Mouse (Mus musculus) thymus, postnatal 14 days (tissue): ENCODE results near the gene Tmub1.

Experiments used
- DNase-seq: peaks from one replicate; pipeline ENCODE4 v3.0.0; 2021

Gene Tmub1

GRCm38 (mm10) chr5:24447624-24448298 lies at the start of gene Tmub1:
Gene Tmub1 (minus strand): TSS chr5:24447854.
- peak; percentile 91 for DNase-seq

DNA sequence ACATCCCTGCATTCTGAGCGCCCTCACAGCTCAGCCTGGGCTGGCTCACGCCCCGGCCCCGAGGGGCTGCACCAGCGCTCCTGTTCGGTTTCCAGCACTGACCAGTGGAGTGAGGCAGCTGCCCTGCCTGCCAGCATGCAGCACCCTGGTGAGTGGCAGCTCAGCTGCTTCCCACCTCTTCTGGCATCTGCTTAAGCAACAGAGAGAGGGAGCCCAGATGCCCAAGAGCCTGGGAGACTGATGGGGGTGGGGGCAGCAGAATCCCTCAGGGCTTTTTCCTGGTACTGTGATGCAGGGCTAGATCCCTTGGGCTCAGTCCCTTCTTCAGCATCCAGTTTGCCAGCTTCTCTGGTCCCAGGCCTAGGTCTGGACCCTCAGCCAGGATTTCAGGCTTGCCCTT lies 49.1 kb upstream of the Tmub1 start:
- no peak for DNase-seq

GRCm38 (mm10) chr5:24495019-24495418 lies 47.4 kb upstream of the Tmub1 start:
- no peak for DNase-seq

DNA sequence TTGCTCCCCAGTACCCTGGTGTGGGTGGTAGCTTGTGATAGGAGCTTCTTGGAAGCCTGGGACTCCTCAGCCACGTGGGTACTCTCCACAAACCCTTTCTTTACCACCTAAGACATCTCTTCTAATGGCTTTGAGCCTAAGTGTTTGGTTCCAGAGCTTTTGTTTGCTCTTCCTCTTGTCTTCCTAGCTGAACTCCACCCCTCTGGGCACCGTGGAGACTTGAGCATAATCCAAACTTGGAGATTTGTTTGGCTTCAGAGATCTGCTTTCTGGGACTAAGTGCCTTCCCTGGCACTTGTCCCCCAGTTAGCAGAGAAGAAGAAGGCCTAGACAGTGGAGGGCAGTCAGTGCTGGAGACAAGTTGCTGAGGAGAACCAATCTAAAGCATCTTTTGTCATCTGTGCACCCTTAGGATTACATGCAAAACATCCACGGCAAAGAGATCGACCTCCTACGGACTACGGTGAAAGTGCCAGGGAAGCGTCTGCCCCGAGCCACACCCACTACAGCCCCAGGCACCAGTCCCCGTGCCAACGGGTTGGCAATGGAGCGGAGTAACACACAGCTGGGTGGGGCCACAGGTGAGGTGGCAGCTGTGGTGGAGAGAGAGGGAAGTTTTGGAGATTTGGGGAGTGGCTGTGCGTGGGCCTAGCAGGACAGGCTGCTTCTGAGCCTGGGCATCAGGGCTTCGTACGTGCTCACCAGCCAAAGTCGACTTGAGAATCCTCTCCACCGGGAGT lies 45.1 kb upstream of the Tmub1 start:
- DNase-seq: no peak

DNA sequence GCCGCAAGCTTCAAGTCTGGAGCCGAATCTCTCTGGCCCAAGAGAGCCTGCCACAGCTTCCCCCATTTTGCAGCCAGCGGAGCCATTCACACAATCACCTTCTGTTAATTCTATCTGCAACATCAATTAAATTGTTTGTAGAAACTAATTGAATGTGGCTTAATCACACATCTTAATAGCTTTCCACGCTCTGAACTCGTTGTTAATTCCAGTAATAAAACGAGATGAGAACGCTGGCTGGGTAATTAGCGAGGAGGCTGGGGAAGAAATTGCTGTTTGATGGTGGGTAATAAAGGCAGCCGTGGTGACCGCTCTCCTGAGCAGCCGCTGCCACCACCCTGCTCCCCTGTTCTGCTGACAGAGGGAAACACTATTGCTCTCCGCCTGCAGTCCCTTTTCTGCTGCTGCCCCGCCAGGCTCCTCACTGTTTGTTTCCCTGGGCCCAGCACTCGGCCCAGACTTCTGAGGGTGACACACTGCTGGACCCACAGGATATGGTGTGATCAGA lies 42.8 kb upstream of the Tmub1 start:
- DNase-seq: no peak

DNA sequence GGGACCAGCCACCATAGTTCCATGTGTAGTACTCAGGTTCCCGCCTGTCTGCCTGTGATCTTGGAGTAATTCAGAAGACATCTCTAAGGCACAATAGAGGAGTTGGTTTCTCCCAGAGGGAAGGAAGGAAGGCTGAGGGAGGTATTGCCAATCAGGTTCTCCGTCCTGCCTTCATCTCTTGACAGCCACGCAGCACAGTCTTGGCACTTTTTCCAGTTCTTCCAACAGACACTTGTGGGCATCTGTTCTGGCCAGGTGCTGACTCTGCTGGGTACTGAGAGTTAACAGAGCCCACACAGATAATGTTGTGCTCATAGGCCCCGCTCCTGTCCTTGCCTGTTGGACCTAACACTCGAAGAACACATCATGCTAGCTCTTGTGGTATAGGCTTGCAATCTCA lies 39.1 kb upstream of the Tmub1 start:
- DNase-seq: no peak

DNA sequence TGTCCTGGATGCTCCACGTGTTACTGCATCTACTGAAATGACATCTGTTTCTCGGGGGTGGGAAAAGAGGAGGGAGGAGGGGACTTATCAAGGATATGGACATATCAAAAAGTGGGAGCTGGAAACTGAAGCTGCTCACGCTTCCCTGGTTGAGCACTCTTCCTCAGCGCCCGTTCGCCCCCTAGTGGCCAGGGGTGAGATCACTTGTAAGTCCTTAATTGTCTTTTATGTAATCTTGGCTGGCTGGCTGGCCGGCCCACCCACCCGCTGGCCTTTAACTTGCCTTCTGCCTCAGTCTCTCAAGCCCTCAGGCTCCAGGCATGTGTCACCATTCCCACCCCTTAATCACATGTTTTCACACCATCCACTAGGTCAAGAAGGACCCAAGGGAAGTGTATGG lies 38.4 kb upstream of the Tmub1 start:
- peak; percentile 81 for DNase-seq

DNA sequence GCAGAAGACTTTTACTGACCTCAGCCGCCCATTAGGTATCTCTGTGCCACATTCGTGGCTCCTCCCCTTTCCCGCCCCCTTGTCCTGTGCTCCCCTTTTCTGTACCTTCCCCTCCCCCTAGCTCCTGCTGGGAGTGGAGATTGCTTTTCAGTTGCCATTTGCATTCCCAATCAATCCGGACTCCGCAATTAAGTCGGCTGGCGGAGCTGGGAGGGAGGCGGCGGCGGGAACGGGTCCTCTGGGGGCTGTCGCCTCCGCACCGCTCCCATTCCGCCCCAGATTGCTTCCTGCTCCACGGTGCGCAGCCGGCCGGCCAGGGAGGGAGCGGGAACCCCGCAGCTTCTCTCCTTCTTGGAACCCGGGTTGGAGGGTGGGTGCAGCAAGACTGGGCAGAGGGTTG lies 37.3 kb upstream of the Tmub1 start:
- DNase-seq: no peak

- DNase-seq: peak; percentile 57
Measured at GRCm38 (mm10) chr5:24483326-24483725, 35.7 kb upstream of the Tmub1 start.

DNA sequence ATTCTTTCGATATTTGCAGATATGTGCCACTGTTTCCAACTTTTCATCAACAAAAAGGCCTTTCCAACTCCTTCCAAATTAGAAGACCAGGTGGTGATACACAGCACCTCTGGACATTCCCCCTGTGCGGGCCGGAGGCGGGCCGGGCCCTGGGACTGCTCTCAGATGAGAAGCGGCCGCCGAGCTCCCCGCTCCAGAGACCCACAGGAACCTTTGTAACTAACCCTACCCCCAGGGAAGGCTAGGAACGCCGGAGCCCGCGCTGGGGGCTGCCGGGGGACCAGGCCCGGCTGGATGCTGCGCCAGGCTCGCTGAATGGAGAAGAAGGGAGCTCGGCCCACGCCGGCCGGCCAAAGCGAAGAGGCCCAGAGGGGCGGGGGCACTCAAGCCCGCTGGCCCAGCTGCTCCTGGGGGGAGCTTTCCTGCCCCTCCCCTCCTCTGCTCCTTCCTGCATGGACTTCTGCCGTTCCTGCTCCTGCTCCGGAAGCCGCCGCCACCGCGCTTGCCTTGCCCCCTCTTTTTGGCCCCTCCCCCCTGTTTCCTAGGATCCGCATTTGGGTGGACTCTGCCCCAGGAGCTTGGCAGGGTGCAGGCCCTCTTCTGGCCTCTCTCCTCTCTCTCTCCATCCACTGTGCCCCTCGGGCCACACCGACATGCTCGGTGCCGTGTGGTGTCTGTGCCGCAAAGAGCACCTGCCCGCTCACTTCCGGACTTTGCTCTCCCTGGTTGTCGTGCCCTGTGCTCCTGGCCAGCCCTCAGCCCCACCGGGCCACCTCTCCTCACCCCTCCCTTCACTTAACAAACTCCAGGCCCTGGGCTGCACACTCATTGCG lies 34.8 kb upstream of the Tmub1 start:
- DNase-seq: no peak

DNA sequence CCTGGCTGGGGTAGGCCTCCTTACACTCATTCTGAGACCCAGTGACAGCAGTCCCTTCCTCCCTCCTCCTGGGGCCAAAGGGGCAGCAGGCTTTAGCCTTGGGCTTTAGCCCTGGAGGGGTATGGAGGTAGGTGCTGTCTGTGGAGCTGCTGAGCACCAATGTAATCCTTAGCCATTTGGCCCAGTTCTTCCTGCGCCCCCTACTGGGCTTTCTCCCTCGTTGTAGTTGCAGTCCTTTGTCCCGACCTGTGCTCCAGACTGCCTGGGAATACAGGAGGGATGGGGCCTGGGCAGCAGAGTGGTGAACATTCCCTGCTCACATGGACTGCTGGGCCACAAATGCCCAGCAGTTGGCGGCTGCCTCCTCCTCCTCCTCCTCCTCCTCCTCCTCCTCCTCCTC lies 34.0 kb upstream of the Tmub1 start:
- peak; percentile 53 for DNase-seq

DNA sequence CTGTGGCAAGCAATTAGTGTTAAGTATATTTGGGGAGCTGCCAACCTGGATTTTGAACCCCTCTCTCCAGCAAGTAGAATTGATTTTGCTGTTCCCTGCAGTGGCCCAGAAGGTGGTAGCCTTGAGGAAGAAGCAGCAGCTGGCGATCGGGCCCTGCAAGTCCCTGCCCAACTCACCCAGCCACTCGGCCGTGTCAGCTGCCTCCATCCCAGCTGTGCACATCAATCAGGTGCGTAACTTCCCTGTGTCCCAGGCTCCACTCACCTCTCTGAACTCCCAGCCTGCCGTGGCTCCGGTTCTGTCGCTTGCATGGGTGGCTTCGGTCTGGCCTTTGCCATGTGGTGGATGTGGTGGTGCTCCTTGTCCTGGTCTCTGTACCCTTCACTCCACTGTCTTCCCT lies 30.3 kb upstream of the Tmub1 start:
- no peak for DNase-seq

DNA sequence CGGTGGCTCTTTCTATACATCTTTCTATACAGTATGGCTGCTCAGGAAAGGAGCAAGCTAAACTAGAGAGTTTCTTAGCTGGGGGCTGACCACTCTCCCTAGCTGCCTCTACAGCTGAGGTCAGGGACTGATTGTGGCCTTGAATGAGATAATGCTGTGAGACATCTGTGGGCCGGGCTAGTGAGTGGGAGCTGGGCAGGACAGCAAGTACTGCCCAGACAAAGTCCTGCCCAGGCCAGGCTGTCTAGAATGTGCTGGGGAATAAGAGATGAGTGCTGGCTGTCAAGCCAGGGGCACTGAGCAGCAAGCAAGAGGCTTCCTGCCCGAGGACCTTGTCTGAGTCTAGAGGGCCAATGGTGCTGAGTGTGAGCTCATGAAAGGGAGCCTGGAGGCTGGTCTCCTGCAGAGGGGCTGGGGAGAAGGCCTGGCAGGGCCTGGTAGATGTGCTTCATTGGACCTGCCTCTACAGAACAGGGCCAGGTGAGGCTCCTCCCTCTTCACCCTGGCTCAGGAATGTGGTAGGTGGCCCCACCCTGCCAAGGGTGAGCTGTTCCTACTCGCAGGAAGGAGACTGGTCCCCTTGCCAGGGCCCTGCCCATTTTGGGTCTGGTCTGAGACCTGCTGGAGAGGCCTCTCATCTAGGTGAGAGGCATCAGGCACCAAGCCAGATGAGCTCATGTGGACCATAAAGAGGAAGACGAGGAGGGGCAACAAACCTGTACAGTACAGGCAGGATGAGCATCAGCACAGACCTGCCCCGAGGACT lies 28.0 kb upstream of the Tmub1 start:
- DNase-seq: no peak

- DNase-seq: peak; percentile 64
Measured at GRCm38 (mm10) chr5:24474723-24475261, 27.1 kb upstream of the Tmub1 start.

DNA sequence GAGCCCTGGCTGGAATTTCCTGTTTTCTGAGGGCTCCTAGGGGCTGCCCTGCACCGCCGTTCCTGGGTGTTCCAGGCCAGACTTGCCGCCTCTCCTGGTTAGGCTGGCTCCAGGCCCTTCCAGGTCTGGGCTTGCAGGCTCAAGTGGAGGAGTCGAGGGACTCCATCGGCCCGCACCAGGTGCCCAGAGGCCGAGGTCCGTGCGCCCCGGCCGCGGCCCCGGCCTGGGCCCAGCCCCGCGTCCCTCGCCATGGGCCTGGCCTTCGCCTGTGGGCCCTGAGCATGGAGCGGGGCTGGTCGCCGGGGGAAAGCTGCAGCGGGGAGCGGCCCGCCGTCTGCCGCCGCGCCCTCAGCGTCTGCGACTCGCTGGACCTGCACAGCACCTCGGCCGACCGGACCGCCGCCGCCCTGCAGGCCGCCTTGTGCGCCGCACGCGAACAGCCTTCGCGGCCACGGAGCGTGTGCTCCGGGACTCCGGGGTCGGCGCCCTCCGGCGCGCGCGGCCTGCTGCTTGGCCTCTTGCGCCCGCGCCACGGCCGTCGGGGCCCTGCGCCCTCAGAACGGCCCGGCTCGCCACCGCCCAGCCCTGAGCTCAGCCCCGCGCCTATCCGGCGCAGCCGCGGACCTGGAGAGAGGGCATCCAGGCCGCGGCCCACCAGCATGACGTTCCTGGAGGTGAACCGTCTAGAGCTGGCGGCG lies 26.5 kb upstream of the Tmub1 start:
- DNase-seq: no peak

DNA sequence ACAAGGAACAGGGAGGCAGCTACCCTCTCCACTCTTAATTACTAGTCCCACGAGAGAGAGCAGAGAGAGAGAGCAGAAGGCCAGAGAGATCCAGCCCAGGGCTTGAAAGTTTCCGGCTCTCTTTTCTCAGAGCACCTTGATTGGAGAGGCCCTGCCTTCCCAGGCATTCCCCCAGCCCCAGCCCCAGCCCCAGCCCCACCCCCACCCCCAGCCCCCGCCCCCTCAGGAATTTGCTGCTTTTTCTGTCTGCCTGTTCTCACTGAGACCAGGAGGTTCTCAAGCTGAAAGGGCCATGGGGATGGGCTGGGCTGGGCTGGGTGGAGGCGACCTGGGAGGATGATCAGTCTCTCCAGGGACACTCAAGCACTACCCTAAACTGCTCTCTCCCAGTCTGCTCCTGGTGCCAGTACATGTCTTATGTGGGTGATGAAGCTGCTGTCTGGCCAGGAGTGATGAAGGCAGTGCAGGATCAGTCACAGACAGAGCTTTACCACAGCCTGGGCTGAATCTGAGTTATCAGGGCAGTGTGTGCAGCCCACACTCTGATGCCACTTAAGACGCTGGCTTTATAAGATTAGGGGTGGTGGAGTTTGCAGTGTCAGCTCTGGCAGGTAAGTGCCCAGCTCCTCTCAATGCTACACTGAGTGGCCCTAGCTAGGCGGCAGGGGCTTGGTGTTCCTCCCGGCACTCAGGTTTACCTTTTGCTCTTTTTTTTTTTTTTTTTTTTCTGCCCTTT lies 25.4 kb upstream of the Tmub1 start:
- no peak for DNase-seq

GRCm38 (mm10) chr5:24470600-24470999 lies 22.9 kb upstream of the Tmub1 start:
- DNase-seq: peak; percentile 81

DNA sequence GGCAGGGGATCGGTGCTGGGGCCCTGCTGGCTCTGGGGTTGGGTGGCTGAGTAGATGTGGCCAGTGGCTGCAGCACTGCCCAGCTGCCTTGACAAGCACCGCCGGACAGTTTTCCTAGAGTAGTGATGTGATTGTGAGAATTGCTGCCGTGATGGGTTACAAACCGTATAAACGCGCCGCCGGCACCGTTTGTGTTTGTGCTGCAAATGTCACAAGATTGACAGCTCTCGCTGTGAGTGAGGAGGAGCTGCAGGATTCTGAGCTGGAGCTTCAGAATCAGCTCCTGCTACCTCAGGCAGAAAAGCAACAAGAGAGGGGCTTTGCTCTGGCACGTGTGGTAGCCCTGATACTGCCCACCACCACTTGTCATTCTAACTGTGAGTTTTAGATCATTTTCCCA lies 19.1 kb upstream of the Tmub1 start:
- no peak for DNase-seq

DNA sequence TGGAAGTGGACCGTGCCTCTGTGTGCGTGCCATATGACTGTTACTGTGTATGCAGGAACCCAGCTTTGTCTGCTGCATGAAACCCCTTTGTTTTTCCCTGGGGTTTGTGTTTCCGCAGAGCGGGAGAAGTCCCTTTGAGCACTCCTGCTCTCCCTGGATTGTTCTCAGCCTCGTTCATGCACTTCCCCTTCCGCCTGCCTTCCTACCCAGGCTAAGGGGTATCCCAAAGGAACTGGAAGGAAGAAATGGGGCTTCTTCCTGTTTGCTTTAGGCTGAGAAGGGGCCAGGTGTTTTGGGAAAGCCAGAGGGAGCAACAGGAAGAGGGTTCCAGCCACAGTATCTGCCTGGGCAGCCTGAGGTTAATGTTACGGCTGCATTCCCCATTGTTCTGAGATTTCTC lies 8.0 kb upstream of the Tmub1 start:
- DNase-seq: no peak

GRCm38 (mm10) chr5:24455076-24455475 lies 7.4 kb upstream of the Tmub1 start:
- no peak for DNase-seq

- no peak for DNase-seq
Measured at GRCm38 (mm10) chr5:24453985-24454303, 6.3 kb upstream of the Tmub1 start.
